Mouse (Mus musculus) G1E (cell line): Measurements from ENCODE around the gene Schip1.

Experiments
- CTCF ChIP-seq: IDR thresholded peaks from 2 replicates; pipeline ENCODE4 v1.5.1; 2012; ENCODE audit warnings: low read depth, low read length, inconsistent platforms, mixed read lengths
- GATA1 ChIP-seq: IDR thresholded peaks from 2 replicates; pipeline ENCODE4 v1.6.1; 2012; ENCODE audit warnings: borderline replicate concordance, low read length, inconsistent platforms, mixed read lengths
- GATA2 ChIP-seq: IDR thresholded peaks from 2 replicates; pipeline ENCODE4 v1.6.1; 2012; ENCODE audit warnings: low read depth, low read length, inconsistent platforms, borderline replicate concordance
- POLR2AphosphoS5 ChIP-seq: IDR thresholded peaks from 2 replicates; pipeline ENCODE4 v1.6.1; 2012; ENCODE audit warnings: low read depth, low read length, inconsistent platforms; ENCODE audit not compliant: insufficient replicate concordance
- TAL1 ChIP-seq: conservative IDR thresholded peaks from 2 replicates; pipeline ENCODE4 v1.6.1; 2012; ENCODE audit warnings: low read depth, low read length, inconsistent platforms, mixed read lengths

DNA sequence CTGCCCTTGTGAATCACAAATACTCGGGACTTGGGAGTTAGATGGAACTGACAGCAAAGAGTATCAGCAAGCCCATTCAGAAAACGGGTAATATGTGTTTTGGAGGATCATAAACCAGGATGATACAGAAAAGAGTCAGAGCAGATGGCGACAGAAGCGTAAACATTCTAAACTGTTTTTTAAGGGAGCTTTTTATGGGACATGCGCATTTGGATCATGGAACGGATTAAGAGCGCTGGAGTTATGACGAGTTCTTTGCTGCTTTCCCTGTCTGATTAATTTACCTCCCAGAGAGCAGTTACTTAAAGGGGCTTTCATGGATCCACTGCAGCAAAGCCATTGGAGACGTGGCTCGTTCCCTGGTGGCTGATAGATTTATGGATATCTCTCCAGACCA is 219.0 kb downstream of the Schip1 start:
- TF ChIP-seq CTCF = no peak
- TF ChIP-seq GATA1 = no peak
- no peak for TF ChIP-seq TAL1
- TF ChIP-seq GATA2 = no peak
- TF ChIP-seq POLR2AphosphoS5 = no peak
